Mouse (Mus musculus) ES-Bruce4 (cell line): ENCODE results near the gene Atp6v1fnb.

Experiments
- CTCF ChIP-seq: IDR thresholded peaks from one replicate; pipeline ENCODE4 v1.8.1; 2011; ENCODE audit warnings: low read depth, low read length
- POLR2A ChIP-seq: IDR thresholded peaks from one replicate; pipeline ENCODE4 v1.8.1; 2011; ENCODE audit warnings: low read length; ENCODE audit not compliant: insufficient read depth

DNA sequence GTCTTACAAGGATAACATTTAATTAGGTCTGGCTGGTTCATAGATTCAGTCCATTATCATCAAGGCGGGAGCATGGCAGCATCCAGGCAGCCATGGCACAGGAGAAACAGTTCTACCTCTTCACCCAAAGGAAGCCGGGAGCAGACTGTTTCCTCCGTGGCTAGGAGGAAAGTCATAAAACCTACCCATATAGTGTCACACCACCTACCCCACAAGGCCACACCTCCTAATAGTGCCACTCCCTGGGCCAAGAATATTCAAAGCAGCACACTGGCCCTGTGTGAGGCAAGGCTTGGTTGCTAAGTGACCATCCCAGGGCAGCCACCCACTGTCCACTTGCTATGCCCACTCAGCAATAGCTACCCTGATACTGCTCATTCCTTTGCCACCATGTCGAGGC lies at the start of gene Atp6v1fnb:
- TF ChIP-seq POLR2A (no peak), CTCF (no peak)
